Mouse (Mus musculus): ENCODE results near the gene Slc9a7.

GRCm38 (mm10) chrX:20273854-20274253, 17.8 kb downstream of the Slc9a7 start:
- TF ChIP-seq GATA1 (IDR thresholded peaks at IDR 0.05; ENCODE audit: low read length) (no peak), TAL1 (IDR thresholded peaks at IDR 0.05; ENCODE audit: low read length) (no peak)

Measured in erythroblast, embryonic 14.5 days (primary cell).